Mouse (Mus musculus) bone marrow, adult 2 months (tissue): ENCODE measurements around the gene Phyhipl. TPM values are rescaled to one million over a fixed set of nuclear protein-coding genes. Genes with fewer than 3 reads are reported as not detected.

ENCODE experiments used
- H3K27ac ChIP-seq: fragments of 200-500 bp; 2 replicates; pipeline ENCODE4 v1.5.1; 2012; ENCODE audit warnings: low read depth, mild to moderate bottlenecking, control low read depth, inconsistent platforms, low read length; ENCODE audit not compliant: control insufficient read depth, poor library complexity, insufficient read depth
- H3K4me1 ChIP-seq: fragments of 200-500 bp; 2 replicates; pipeline ENCODE4 v1.6.1; 2011; ENCODE audit warnings: low read length; ENCODE audit not compliant: control insufficient read depth, insufficient read depth
- H3K4me3 ChIP-seq: fragments of 200-500 bp; replicated peaks from 2 replicates; pipeline ENCODE3; 2011; ENCODE audit warnings: mild to moderate bottlenecking, low read depth, low read length, control low read depth; ENCODE audit not compliant: control insufficient read depth
- CTCF ChIP-seq: fragments of 200-500 bp; IDR thresholded peaks from 2 replicates; pipeline ENCODE4 v1.5.1; 2011; ENCODE audit warnings: low read length, control low read depth; ENCODE audit not compliant: control insufficient read depth, insufficient read depth
- POLR2A ChIP-seq: fragments of 200-500 bp; IDR thresholded peaks from 2 replicates; pipeline ENCODE4 v1.6.1; 2011; ENCODE audit warnings: low read depth, mild to moderate bottlenecking, control low read depth, low read length, borderline replicate concordance; ENCODE audit not compliant: control insufficient read depth
- WGBS: fragments of 180-500 bp; shearing (Covaris S2); methylation state at CpG from one replicate; pipeline ENCODE4 v1.1.7; 2018; 5-methylcytosine and 5-hydroxymethylcytosine counted together
- polyA plus RNA-seq: library from polyadenylated mRNA; stranded (reverse); fragments of >200 nt; gene quantifications from 2 replicates; pipeline ENCODE4 v1.2.4, GENCODE M21; 2011; ENCODE audit warnings: low replicate concordance; ENCODE audit not compliant: missing spikeins, insufficient read depth, insufficient read length

Phyhipl gene
- polyA plus RNA-seq, 1 experiment: 0.82 TPM

DNA sequence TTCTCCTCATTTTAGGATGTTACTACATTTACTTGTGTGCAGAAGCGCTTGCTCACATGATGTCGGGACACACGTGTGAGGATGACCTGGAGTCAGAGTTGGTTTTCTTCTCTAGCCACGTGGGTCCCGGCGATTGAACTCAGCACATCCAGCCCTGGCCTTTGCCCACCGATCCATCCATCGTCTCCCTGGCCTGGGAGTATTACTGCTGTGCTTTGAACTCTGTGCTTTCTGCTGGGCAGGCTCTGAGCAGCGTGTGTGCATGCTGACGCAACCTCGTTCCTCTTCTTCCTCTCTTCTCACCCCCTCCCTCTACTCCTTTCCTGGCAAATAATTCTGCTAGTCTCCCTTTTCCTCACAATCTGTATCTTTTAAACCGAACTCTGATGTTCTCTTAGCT is 121.8 kb downstream of the Phyhipl start:
- WGBS: 77% methylated on average over 12 of the region's 12 CpGs
- Histone ChIP-seq H3K4me1 (no peaks in the 10 kb centered on the region), H3K27ac (no peak overlapping the region), H3K4me3 (no peak overlapping the region)
- TF ChIP-seq POLR2A (no peak), CTCF (no peak)

DNA sequence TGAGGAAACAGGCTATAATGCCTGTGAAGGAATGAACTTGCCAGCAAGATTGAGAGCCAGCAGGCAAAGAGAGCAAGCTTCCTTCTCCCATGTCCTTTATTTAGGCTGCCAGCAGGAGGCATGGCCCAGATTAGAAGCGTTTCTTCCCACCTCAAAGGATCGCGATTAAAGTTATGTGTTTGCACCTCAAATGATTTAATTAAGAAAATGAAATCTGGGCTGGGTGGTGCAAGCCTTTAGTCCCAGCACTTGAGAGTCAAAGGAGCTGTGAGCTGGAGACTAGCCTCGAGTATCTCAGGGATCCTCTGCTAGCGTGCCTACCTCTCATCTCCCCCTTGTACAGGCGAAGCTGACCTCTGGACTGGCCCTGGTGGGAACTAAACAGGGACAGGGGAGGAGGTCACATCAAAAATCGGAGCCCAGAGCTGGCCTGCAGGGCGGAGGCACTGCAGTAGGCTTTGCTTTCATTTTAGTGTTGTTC is 122.4 kb downstream of the Phyhipl start:
- Histone ChIP-seq H3K27ac (no peak overlapping the region), H3K4me1 (no peaks in the 10 kb centered on the region), H3K4me3 (no peak overlapping the region)
- WGBS: 76% methylated on average over 8 of the region's 8 CpGs
- TF ChIP-seq POLR2A: no peak
- TF ChIP-seq CTCF: no peak

- 81% methylated on average over 9 of the region's 9 CpGs for WGBS
- H3K4me1 ChIP-seq: no peaks in the 10 kb centered on the region
- TF ChIP-seq POLR2A (no peak), CTCF (no peak)
Measured at GRCm38 (mm10) chr10:70532249-70532648, 123.5 kb downstream of the Phyhipl start.

GRCm38 (mm10) chr10:70530185-70530823 is 125.5 kb downstream of the Phyhipl start:
- no peaks in the 10 kb centered on the region for H3K4me1 ChIP-seq
- 80% methylated on average over 12 of the region's 12 CpGs for WGBS
- TF ChIP-seq CTCF: no peak
- TF ChIP-seq POLR2A: no peak
- no peak overlapping the region for H3K27ac ChIP-seq
- H3K4me3 ChIP-seq: no peak overlapping the region

More at GRCm38 (mm10) chr10:70532249-70532648, 123.5 kb downstream of the Phyhipl start:
- H3K27ac ChIP-seq: no peak overlapping the region
- H3K4me3 ChIP-seq: no peak overlapping the region

DNA sequence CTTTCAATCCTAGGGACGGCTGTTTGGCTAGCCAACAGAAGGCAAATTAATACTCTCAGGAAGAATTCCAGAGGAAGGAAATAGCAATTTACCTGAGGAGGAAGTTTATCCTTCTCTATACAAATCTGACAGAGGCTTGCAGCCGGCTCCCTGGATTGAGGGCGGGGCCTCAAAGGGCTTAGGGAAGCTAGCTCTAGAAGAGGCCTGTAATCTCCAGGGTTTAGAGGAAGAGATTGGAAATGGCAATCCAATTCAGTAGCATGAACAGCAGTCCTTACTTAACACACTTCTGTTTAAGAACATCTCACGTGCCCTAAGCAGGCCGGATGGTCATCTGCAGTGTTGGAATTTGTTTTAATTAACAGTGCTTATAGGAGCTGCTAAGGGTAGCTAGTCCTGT is 134.4 kb downstream of the Phyhipl start:
- 42% methylated on average over 5 of the region's 5 CpGs for WGBS
- Histone ChIP-seq H3K4me3 (no peak overlapping the region), H3K27ac (no peak overlapping the region), H3K4me1 (no peaks in the 10 kb centered on the region)
- TF ChIP-seq CTCF: no peak
- TF ChIP-seq POLR2A: no peak

GRCm38 (mm10) chr10:70520143-70521131 is 135.3 kb downstream of the Phyhipl start:
- Histone ChIP-seq H3K4me3 (no peak overlapping the region), H3K4me1 (no peaks in the 10 kb centered on the region), H3K27ac (no peak overlapping the region)
- 5% methylated on average over 38 of the region's 38 CpGs for WGBS
- TF ChIP-seq POLR2A (no peak), CTCF (no peak)

GRCm38 (mm10) chr10:70519640-70520099 is 136.1 kb downstream of the Phyhipl start:
- no peaks in the 10 kb centered on the region for H3K4me1 ChIP-seq
- no peak overlapping the region for H3K27ac ChIP-seq
- TF ChIP-seq POLR2A (no peak), CTCF (no peak)
- no peak overlapping the region for H3K4me3 ChIP-seq
- 13% methylated on average over 14 of the region's 14 CpGs for WGBS

DNA sequence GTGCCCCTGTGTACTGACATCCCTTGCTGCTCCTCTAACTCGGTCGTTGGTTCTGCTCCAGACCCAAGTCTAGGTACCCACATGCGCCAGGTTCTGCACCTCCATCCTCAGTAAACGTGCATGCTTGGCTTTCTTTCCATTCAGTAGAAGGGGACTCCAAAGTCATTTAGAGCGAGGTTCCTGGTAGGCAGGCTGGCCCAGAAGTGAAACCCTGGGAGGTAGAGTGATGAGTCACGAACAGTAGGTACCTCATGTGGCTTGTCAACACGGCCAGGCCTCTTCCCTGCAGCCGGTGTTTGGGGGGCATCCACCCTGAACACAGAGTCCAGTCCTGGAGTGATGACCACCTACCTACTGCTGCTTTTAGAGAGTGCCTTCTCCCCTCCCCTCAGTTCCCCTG is 139.1 kb downstream of the Phyhipl start:
- TF ChIP-seq CTCF (no peak), POLR2A (no peak)
- 74% methylated on average over 8 of the region's 8 CpGs for WGBS

More for the DNA sequence above, 139.1 kb downstream of the Phyhipl start:
- Histone ChIP-seq H3K4me1 (no peaks in the 10 kb centered on the region), H3K4me3 (no peak overlapping the region), H3K27ac (no peak overlapping the region)
